Mouse (Mus musculus): ENCODE results near the gene Sema5a.

DNA sequence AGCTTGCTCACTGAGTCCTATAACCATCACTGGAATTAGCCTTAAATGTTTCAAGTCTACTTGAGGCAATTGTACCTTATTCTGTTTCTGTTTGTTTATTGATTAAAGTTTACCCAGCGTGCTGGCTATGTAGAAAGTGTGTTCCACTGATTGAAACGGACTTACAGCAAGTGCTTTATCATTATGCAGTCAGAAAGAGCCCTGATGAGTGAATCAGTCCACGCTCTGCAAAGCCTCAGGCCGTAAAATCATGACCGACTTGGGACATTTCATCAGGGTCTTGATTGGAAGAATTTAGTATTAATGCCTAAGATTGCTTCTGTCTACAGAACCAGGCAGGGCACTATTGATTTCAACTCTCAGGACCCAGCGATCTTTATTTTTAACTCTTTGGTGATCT, 178.5 kb downstream of the Sema5a start:
- TF ChIP-seq CTCF (IDR thresholded peaks at IDR 0.05; ENCODE audit: borderline replicate concordance, extremely low read depth, insufficient read depth, insufficient read length) (no peak), POLR2A (IDR thresholded peaks at IDR 0.05; ENCODE audit: borderline replicate concordance, extremely low read depth, insufficient read depth, insufficient read length, poor library complexity, severe bottlenecking) (no peak)

Data from brain, embryonic 14.5 days (tissue).